Comparison of ENCODE assay signal across 11 mouse cellular contexts in the genomic region with DNA sequence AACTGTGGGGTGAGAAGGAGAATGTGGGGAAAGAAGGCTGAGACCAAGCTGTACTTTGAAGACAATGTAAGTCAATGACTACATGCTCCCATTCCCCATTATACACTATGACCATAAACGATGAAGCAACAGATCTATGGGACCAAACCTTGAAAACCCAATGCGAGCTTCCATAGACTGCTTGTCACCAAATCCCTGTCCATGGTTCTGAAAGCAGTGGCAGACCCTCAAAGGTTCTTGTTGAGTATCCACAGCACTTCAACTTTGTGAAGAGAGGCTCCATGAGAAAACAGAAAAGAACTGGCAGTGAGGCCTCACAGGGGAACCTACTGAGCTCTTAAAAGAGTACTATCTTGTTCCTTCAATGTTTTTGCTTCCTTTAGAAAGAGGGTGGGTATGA.
DNase-seq lines count a peak whose midpoint lies in the region; ATAC-seq and TF ChIP-seq lines count a peak whose summit lies in the region.
"Had no signal": no experiment of that assay in that cellular context is flagged by ENCODE, and none has a peak within 500 bp of the region (broad histone marks: within the 10 kb centered on the region; RNA-seq: fewer than 3 reads in every experiment).

No protein-coding gene starts in this region.

- H3K9ac ChIP-seq in lung, postnatal 0 days (replicated peaks; ENCODE audit: low read depth), result no peak overlapping the region
- H3K9ac ChIP-seq: embryonic facial prominence, embryonic 12.5 days had no signal

- H3K4me3 ChIP-seq in lung, postnatal 0 days (ENCODE audit: low read depth, low read length), result no peak overlapping the region
- H3K4me3 ChIP-seq: embryonic facial prominence, embryonic 12.5 days had no signal

- H3K27me3 ChIP-seq in lung, postnatal 0 days (replicated peaks; ENCODE audit: insufficient read depth, low read length), result no peaks in the 10 kb centered on the region
- H3K27me3 ChIP-seq: embryonic facial prominence, embryonic 12.5 days had no signal

- H3K4me1 ChIP-seq in lung, postnatal 0 days (ENCODE audit: insufficient read depth, low read depth, low read length), result no peaks in the 10 kb centered on the region
- H3K4me1 ChIP-seq: embryonic facial prominence, embryonic 12.5 days had no signal

- intact Hi-C loops in left cerebral cortex, postnatal 14 days (cut with DNase I), result no loop called here

- peak; percentile 8 for DNase-seq in adrenal gland, postnatal 10 days
- no peak for DNase-seq in adrenal gland, postnatal 4 days (ENCODE audit: low spot score in 2 of 2)
- peak; percentile 61 for DNase-seq in lung, postnatal 0 days (ENCODE audit: low spot score)
- DNase-seq in lung, postnatal 4 days, result no peak
- DNase-seq in embryo, embryonic 11 days, result peak; percentile 78
- peak; percentile 57 for DNase-seq in retina, embryonic 14.5 days (ENCODE audit: low spot score)
- DNase-seq in MN1 (ENCODE audit: low spot score), result no peak
- DNase-seq in left cerebral cortex, postnatal 14 days (ENCODE audit: low spot score in 2 of 2), result no peak
- DNase-seq: adrenal gland, adult 8-10 months; heart, postnatal 36 days had no signal

- 67% methylated on average over 2 of the region's 2 CpGs for WGBS in lung, postnatal 0 days

- no peaks in the 10 kb centered on the region for H3K9me3 ChIP-seq in lung, postnatal 0 days (ENCODE audit: low read length)
- H3K9me3 ChIP-seq: embryonic facial prominence, embryonic 12.5 days had no signal

- ATAC-seq in lung, postnatal 0 days, result no peak

- H3K36me3 ChIP-seq in lung, postnatal 0 days (ENCODE audit: insufficient read depth, low read length), result no peaks in the 10 kb centered on the region
- H3K36me3 ChIP-seq: embryonic facial prominence, embryonic 12.5 days had no signal

- no peak overlapping the region for H3K4me2 ChIP-seq in lung, postnatal 0 days (replicated peaks; ENCODE audit: low read depth, low read length)
- H3K4me2 ChIP-seq: embryonic facial prominence, embryonic 12.5 days had no signal

- TF ChIP-seq CTCF in lung, postnatal 0 days (IDR thresholded peaks at IDR 0.05), result no peak

- no peak for TF ChIP-seq EP300 in lung, postnatal 0 days (IDR thresholded peaks at IDR 0.05)

- no peak overlapping the region for H3K27ac ChIP-seq in lung, postnatal 0 days (ENCODE audit: low read length)
- H3K27ac ChIP-seq: embryonic facial prominence, embryonic 12.5 days had no signal

Comparison
In these comparisons a context has a peak if more than half of its experiments do, and no peak if none do; other contexts are left out.
1. DNase-seq: peak in adrenal gland, postnatal 10 days (single experiment), lung, postnatal 0 days (single experiment), embryo, embryonic 11 days (single experiment) and retina, embryonic 14.5 days (single experiment); none in adrenal gland, postnatal 4 days (0 of 2), lung, postnatal 4 days (0 of 2), MN1 (single experiment) and left cerebral cortex, postnatal 14 days (0 of 2).